Mouse (Mus musculus): Measurements from ENCODE around the gene Gm14408.
"Not testable (repeated sequence)": the region's sequence is repeated elsewhere in the genome, so short reads cannot be mapped to it uniquely, and the experiment has no call there.

The Gm14408 gene

GRCm38 (mm10) chr2:176830840-176831239 is at the start of gene Gm14408:
TSS of gene Gm14408 (plus strand) at chr2:176831140.
- DNase-seq (ENCODE audit: low read depth), result not testable (repeated sequence)

GRCm38 (mm10) chr2:176798312-176798711 is 32.6 kb upstream of the Gm14408 start, which contains the start of gene Gm14295:
TSS of gene Gm14295 (plus strand) at chr2:176798612.
- DNase-seq (ENCODE audit: low read depth), result not testable (repeated sequence)

- not testable (repeated sequence) for DNase-seq (ENCODE audit: low read depth)
Measured at GRCm38 (mm10) chr2:176798785-176799184, 32.2 kb upstream of the Gm14408 start.
